Mouse (Mus musculus): ENCODE results near the gene Arglu1.

The Arglu1 gene

GRCm38 (mm10) chr8:8621236-8621917, 68.9 kb downstream of the Arglu1 start:
- peak; percentile 41 for DNase-seq

GRCm38 (mm10) chr8:8620536-8620935, 69.8 kb downstream of the Arglu1 start:
- DNase-seq, result peak; percentile 29

GRCm38 (mm10) chr8:8619221-8620194, 70.8 kb downstream of the Arglu1 start:
- no peak for DNase-seq
